Mouse (Mus musculus) heart, embryonic 12.5 days (tissue): ENCODE results near the gene Rmnd5a. TPM values are rescaled to one million over a fixed set of nuclear protein-coding genes. Genes with fewer than 3 reads are reported as not detected.

ENCODE experiments used
- ATAC-seq: fragments of 200-750 bp; cut with Nextera tagmentation; 2 replicates; pipeline ENCODE4 v1.8.0; 2017; ENCODE audit warnings: moderate TSS enrichment, moderate library complexity; ENCODE audit not compliant: insufficient number of reproducible peaks, low FRiP score
- H3K27ac ChIP-seq: fragments of 300-500 bp; sonication (generic); 2 replicates; pipeline ENCODE4 v1.5.1; 2016; ENCODE audit warnings: mild to moderate bottlenecking, moderate library complexity; ENCODE audit not compliant: poor library complexity, severe bottlenecking
- H3K27me3 ChIP-seq: fragments of 300-500 bp; sonication (generic); replicated peaks from 2 replicates; pipeline ENCODE4 v1.6.1; 2016; ENCODE audit warnings: mild to moderate bottlenecking, moderate library complexity
- H3K36me3 ChIP-seq: fragments of 300-500 bp; sonication (generic); 2 replicates; pipeline ENCODE4 v1.6.1; 2016; ENCODE audit warnings: mild to moderate bottlenecking, moderate library complexity
- H3K4me1 ChIP-seq: fragments of 300-500 bp; sonication (generic); replicated peaks from 2 replicates; pipeline ENCODE4 v1.6.1; 2016; ENCODE audit warnings: mild to moderate bottlenecking
- H3K4me2 ChIP-seq: fragments of 300-500 bp; sonication (generic); 2 replicates; pipeline ENCODE4 v1.6.1; 2016; ENCODE audit warnings: mild to moderate bottlenecking, moderate library complexity
- H3K4me3 ChIP-seq: fragments of 300-500 bp; sonication (generic); 2 replicates; pipeline ENCODE4 v1.5.1; 2016; ENCODE audit warnings: mild to moderate bottlenecking
- H3K9ac ChIP-seq: fragments of 300-500 bp; sonication (generic); 2 replicates; pipeline ENCODE4 v1.6.1; 2016; ENCODE audit warnings: mild to moderate bottlenecking, moderate library complexity
- H3K9me3 ChIP-seq: fragments of 300-500 bp; sonication (generic); replicated peaks from 2 replicates; pipeline ENCODE4 v1.6.1; 2016; ENCODE audit warnings: mild to moderate bottlenecking, moderate library complexity
- WGBS: fragments of 180-500 bp; shearing (Covaris S2); methylation state at CpG from one replicate; pipeline ENCODE4 v1.1.7; 2016; 5-methylcytosine and 5-hydroxymethylcytosine counted together
- polyA plus RNA-seq: library from polyadenylated mRNA; unstranded; fragments of >200 nt; fragmentation: Nextera tagmentation; extraction: Ambion mirVana; gene quantifications from 2 replicates; pipeline ENCODE4 v1.2.1, GENCODE M21; 2016

Rmnd5a gene
- polyA plus RNA-seq, 1 experiment from 2014 or later, result 15.2 TPM

DNA sequence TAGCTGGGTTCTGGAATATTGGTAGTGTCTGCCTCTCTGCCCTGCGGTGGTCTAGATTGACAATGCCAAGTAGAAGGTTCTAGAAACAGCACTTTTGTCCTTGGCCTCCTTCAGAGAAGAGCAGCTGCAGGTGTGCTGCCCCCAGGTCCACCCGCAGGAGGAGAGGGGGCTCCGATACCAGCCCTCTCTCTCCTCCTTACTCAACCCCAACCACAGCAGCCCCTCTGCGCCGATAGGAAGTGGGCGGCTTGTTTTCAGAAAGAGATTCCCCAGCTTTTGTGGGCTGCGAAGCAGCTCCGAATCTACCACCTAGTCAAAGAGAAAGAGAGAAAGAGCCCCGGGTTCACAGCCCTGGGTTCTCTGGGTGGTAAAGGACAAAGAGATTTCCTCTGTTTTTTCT lies 99.3 kb downstream of the Rmnd5a start:
- H3K9ac ChIP-seq, result no peak overlapping the region
- ATAC-seq, result no peak
- H3K27ac ChIP-seq, result no peak overlapping the region
- H3K4me3 ChIP-seq, result no peak overlapping the region
- H3K9me3 ChIP-seq, result no peaks in the 10 kb centered on the region
- H3K4me1 ChIP-seq, result no peaks in the 10 kb centered on the region
- H3K36me3 ChIP-seq, result no peaks in the 10 kb centered on the region
- 79% methylated on average over 9 of the region's 9 CpGs for WGBS
- H3K4me2 ChIP-seq, result no peak overlapping the region
- H3K27me3 ChIP-seq, result no peaks in the 10 kb centered on the region

DNA sequence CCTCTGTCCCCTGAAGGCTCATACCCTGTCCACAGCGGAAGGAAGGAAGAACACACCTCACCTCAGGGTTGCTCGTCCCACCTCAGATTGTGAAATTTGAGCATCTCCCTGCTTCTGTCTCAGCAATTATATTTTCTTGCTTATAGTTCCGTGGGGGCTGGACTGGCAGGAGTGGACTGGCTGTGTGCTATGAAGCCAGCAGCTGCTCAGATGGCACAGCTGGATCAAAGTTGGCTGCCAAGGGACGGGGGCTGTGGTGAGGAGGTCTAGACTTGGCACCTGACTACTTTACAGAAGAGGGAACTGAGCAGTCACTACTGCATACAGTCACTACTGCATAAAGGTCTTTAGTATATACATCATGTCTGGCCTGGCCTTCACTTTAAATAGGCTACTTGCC lies 101.1 kb downstream of the Rmnd5a start:
- no peak for ATAC-seq
- Histone ChIP-seq H3K4me3 (no peak overlapping the region), H3K9me3 (no peaks in the 10 kb centered on the region), H3K27me3 (no peaks in the 10 kb centered on the region), H3K36me3 (no peaks in the 10 kb centered on the region), H3K4me2 (no peak overlapping the region), H3K4me1 (no peaks in the 10 kb centered on the region), H3K27ac (no peak overlapping the region), H3K9ac (no peak overlapping the region)
- WGBS, result 79% methylated on average over 4 of the region's 4 CpGs

- H3K36me3 ChIP-seq, result no peaks in the 10 kb centered on the region
- no peak overlapping the region for H3K9ac ChIP-seq
- H3K27ac ChIP-seq, result no peak overlapping the region
- no peak for ATAC-seq
- no peaks in the 10 kb centered on the region for H3K9me3 ChIP-seq
- WGBS, result 76% methylated on average over 3 of the region's 3 CpGs
- no peaks in the 10 kb centered on the region for H3K27me3 ChIP-seq
- no peak overlapping the region for H3K4me3 ChIP-seq
- no peak overlapping the region for H3K4me2 ChIP-seq
- H3K4me1 ChIP-seq, result no peaks in the 10 kb centered on the region
These were observed 101.5 kb downstream of the Rmnd5a start for GRCm38 (mm10) chr6:71338941-71339340.

Other genes starting within 250 kb of the Rmnd5a start
- 0.50 and 1.0 TPM in 2 replicates for gene Fabp1, start 240.8 kb downstream of the Rmnd5a start, polyA plus RNA-seq
- 54.6 and 59.1 TPM in 2 replicates for gene Krcc1, start 169.0 kb downstream of the Rmnd5a start, polyA plus RNA-seq
- 110 and 113 TPM in 2 replicates for gene Smyd1, start 118.4 kb downstream of the Rmnd5a start, polyA plus RNA-seq
- gene Cd8b1, start 117.8 kb downstream of the Rmnd5a start, polyA plus RNA-seq, result not detected in 2 replicates
- not detected in 2 replicates for gene Cd8a, start 67.2 kb downstream of the Rmnd5a start, polyA plus RNA-seq
- 20.7 and 21.6 TPM in 2 replicates for gene Rnf103, start 53.3 kb upstream of the Rmnd5a start, polyA plus RNA-seq
- 63.2 and 63.8 TPM in 2 replicates for gene Chmp3, start 103.2 kb upstream of the Rmnd5a start, polyA plus RNA-seq
- gene Kdm3a, start 192.4 kb upstream of the Rmnd5a start, polyA plus RNA-seq, result 48.5 and 51.7 TPM in 2 replicates